Mouse (Mus musculus) olfactory bulb, adult 2 months (tissue): ENCODE results near the gene Sumo1. TPM values are rescaled to one million over a fixed set of nuclear protein-coding genes. Genes with fewer than 3 reads are reported as not detected.

Source experiments
- H3K27ac ChIP-seq: fragments of 200-500 bp; 2 replicates; pipeline ENCODE4 v1.5.1; 2012; ENCODE audit warnings: low read depth, low read length; ENCODE audit not compliant: insufficient read depth
- H3K4me1 ChIP-seq: fragments of 200-500 bp; 2 replicates; pipeline ENCODE4 v1.6.1; 2012; ENCODE audit warnings: low read length; ENCODE audit not compliant: control insufficient read depth, insufficient read depth
- H3K4me3 ChIP-seq: fragments of 200-500 bp; 2 replicates; pipeline ENCODE4 v1.5.1; 2012; ENCODE audit warnings: mild to moderate bottlenecking, low read depth, low read length, moderate library complexity; ENCODE audit not compliant: insufficient read depth
- CTCF ChIP-seq: fragments of 200-500 bp; IDR thresholded peaks from 2 replicates; pipeline ENCODE4 v1.5.1; 2012; ENCODE audit warnings: low read depth, mild to moderate bottlenecking, low read length, moderate library complexity; ENCODE audit not compliant: insufficient read depth
- POLR2A ChIP-seq: fragments of 200-500 bp; IDR thresholded peaks from 2 replicates; pipeline ENCODE4 v1.6.1; 2012; ENCODE audit warnings: mild to moderate bottlenecking, low read depth, low read length, moderate library complexity; ENCODE audit not compliant: insufficient read depth
- WGBS: fragments of 180-500 bp; shearing (Covaris S2); methylation state at CpG from one replicate; pipeline ENCODE4 v1.1.7; 2018; 5-methylcytosine and 5-hydroxymethylcytosine counted together
- polyA plus RNA-seq: library from polyadenylated mRNA; stranded (reverse); fragments of >200 nt; gene quantifications from 2 replicates; pipeline ENCODE4 v1.2.4, GENCODE M21; 2012; ENCODE audit warnings: low replicate concordance; ENCODE audit not compliant: missing spikeins, insufficient read depth, insufficient read length

Sumo1 gene
- polyA plus RNA-seq, result not detected in 2 replicates

DNA sequence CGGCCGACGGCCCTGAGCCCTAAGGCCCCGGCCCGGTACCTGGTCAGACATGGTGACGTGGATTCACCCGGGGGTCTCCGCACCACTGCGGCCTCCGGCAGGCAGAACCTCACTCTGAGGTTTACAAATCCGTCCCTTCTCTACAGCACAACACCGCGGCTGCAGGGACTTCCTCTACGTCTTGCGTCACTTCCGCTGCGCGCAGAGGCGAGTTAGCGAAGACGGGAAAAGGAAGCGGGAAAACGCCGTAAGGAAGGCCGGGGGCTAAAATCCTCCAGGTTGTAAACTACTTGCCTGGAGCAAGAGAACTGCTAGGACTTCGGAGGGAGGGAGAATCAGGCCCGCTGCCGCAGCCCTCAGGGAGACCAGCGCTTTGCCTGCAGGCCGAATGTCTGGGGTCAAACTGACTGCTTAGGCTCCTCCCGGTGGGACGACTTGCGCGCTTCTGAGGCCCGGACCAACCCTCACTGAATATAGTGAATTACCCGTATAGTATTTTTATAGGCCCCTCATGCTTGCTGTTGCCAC lies at the start of gene Sumo1:
Gene Sumo1 (minus strand): TSS at position 194 of the 528 bp plus-strand sequence.
- no peak for TF ChIP-seq CTCF
- peak; percentile 79 for TF ChIP-seq POLR2A
- peak within 1 kb of the TSS; percentile 87 for H3K27ac ChIP-seq
- peak within 1 kb of the TSS; percentile 83 for H3K4me3 ChIP-seq
- H3K4me1 ChIP-seq, result no peaks in the 10 kb centered on the region
- under 1% methylated on average over 36 of the region's 36 CpGs for WGBS

DNA sequence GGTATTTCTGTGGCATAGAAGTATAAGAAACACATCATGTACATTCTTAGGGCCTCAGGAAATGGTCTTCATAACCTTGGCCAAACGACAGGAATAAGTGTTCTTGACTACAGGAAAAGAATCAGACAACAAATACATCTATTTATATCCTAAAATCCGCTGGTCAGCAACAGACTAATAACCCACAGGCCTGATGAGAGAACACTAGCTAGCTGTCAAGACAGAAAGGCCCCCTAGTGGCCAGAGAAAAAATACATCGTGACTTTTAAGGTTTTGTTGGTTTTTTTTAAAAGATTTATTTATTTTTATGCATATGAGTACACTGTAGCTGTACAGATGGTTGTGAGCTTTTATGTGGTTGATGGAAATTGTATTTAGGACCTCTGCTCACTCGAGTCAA lies 49.3 kb upstream of the Sumo1 start:
- Histone ChIP-seq H3K27ac (no peak overlapping the region), H3K4me1 (no peaks in the 10 kb centered on the region), H3K4me3 (no peak overlapping the region)
- 38% methylated on average over 4 of the region's 4 CpGs for WGBS
- TF ChIP-seq POLR2A, result no peak
- TF ChIP-seq CTCF, result no peak

DNA sequence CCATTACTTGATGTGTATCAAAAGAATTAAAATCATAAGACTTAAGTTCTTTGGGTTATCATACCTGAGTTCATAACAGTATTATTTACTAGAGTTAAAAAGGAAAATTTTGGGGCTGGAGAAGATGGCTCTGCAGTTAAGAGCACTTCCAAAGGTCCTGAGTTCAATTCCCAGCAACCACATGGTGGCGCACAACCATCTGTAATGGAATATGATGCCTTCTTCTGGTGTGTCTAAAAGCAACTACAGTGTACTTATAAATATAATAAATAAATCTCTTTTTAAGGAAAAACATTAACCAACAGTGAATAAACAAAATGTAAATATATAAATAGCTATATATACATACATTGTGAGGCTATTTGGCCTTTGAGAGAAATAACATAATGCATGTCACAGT lies 31.1 kb upstream of the Sumo1 start:
- Histone ChIP-seq H3K27ac (no peak overlapping the region), H3K4me3 (no peak overlapping the region), H3K4me1 (no peaks in the 10 kb centered on the region)
- TF ChIP-seq POLR2A (no peak), CTCF (no peak)
- 98% methylated on average over 1 of the region's 1 CpGs for WGBS

GRCm38 (mm10) chr1:59698207-59698606 lies 27.6 kb upstream of the Sumo1 start:
- H3K4me3 ChIP-seq, result no peak overlapping the region
- no peaks in the 10 kb centered on the region for H3K4me1 ChIP-seq
- WGBS, result 94% methylated on average over 3 of the region's 3 CpGs
- H3K27ac ChIP-seq, result no peak overlapping the region
- no peak for TF ChIP-seq POLR2A
- TF ChIP-seq CTCF, result no peak

- no peak overlapping the region for H3K4me3 ChIP-seq
- WGBS, result 82% methylated on average over 5 of the region's 5 CpGs
- TF ChIP-seq CTCF, result no peak
- TF ChIP-seq POLR2A, result no peak
- H3K4me1 ChIP-seq, result no peaks in the 10 kb centered on the region
- H3K27ac ChIP-seq, result no peak overlapping the region
Measured at GRCm38 (mm10) chr1:59697751-59698150, 27.1 kb upstream of the Sumo1 start.

DNA sequence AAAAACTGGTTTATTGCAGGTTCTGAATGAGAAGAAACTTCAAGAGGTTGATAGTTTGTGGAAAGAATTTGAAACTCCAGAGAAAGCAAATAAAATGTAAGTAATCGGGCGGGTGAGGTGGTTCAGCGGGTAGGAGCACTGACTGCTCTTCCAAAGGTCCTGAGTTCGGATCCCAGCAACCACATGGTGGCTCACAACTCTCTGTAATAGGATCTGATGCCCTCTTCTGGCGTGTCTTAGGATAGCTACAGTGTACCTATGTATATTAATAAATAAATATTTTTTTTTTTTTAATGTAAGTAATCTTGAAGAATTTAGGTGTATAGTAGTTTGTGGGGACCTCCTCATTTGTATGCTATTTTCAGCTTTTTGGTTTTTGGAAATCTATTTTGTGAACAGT lies 19.8 kb upstream of the Sumo1 start:
- Histone ChIP-seq H3K27ac (no peak overlapping the region), H3K4me1 (peaks cover 2% of the 10 kb centered on the region; the same call in 1 of the 2 replicates), H3K4me3 (no peak overlapping the region)
- TF ChIP-seq CTCF (no peak), POLR2A (no peak)
- 97% methylated on average over 5 of the region's 5 CpGs for WGBS

DNA sequence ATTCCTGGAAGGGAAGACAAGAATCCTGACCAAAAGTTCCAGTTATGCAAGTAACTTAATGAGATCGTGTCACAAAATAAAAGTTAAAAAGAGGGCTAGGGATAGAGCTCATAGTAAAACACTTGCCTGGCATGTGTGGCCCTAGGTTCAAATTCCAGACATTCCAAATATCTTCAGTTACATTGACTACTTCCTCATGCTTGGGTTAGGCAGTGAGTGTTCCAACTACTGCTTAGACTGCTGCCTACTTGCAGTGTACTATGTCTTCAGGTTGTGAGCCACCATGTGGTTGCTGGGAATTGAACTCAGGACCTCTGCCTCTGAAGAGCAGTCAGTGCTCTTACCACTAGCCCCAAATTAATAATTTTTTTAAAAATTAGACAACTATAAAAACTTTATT lies 16.9 kb upstream of the Sumo1 start:
- no peak overlapping the region for H3K27ac ChIP-seq
- peaks cover 2% of the 10 kb centered on the region for H3K4me1 ChIP-seq
- WGBS, result 50% methylated on average over 1 of the region's 1 CpGs
- TF ChIP-seq CTCF (no peak), POLR2A (no peak)
- no peak overlapping the region for H3K4me3 ChIP-seq

DNA sequence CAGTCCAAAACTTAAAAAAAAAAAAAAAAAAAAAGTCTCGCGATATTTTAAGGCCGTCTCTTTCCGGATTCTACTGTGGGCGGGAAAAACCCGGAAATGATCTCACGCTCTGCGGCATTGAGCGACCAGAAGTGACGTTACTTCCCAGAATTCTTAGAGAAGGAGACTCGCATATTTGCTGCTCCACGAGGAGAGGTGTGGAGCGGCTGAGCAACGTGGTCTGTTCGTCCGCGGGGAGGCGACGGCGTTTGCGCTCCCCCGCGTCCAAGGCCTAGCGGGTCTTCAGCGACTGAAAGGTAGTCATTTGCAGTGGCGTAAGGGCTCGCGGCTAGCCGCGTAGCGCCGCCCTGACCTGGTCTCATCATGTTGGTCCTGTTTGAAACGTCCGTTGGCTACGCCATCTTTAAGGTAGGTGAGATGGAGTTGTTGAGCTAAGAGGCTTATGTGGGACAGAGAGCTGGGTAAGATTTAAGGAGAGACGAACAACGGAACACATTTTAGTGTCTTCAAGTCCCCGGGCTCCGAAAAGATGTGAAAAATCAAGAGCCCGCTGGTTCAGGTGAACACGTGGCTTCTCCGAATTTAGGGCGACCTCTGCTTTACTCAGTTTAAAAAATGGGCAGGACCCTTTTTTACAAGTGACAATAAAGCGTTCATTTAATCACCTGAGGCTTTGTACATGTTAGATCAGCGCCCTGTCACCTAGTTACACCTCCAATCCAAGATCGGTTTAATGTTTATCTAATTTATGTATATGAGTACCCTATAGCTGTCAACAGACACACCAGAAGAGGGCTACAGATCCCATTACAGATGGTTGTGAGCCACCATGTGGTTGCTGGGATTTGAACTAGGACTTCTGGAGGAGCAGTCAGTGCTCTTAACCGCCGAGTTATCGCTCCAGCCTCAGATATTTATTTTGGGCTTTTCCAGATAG lies 14.5 kb upstream of the Sumo1 start, which contains the start of gene Nop58:
Gene Nop58 (plus strand): TSS at position 153 of the 937 bp plus-strand sequence.
- 0 out of 2 replicates have a peak within 1 kb of the TSS, but pooled peaks have one; percentile 10 for H3K27ac ChIP-seq
- peaks cover 2% of the 10 kb centered on the region for H3K4me1 ChIP-seq
- WGBS, result under 1% methylated on average over 49 of the region's 49 CpGs
- no peak for TF ChIP-seq CTCF
- peak; percentile 83 for TF ChIP-seq POLR2A
- H3K4me3 ChIP-seq, result peak within 1 kb of the TSS; percentile 88
